Mouse (Mus musculus) spleen, adult 18-20 months (tissue): ENCODE data around the gene Rfx4.

Experiments
- DNase-seq, 2 experiments: peaks; one replicate each; pipeline ENCODE4 v3.0.0; 2022; ENCODE audit warnings: mixed read lengths in 2 of 2

Rfx4 gene

GRCm38 (mm10) chr10:84815676-84816436 is 60.0 kb downstream of the Rfx4 start:
- peak; percentile 29 for DNase-seq

- DNase-seq = no peak
Observed at GRCm38 (mm10) chr10:84817086-84817869, 61.4 kb downstream of the Rfx4 start.

- no peak for DNase-seq
Observed at GRCm38 (mm10) chr10:84819669-84820068, 63.8 kb downstream of the Rfx4 start.

- no peak for DNase-seq
Observed at GRCm38 (mm10) chr10:84820230-84820629, 64.4 kb downstream of the Rfx4 start.

- no peak for DNase-seq
Observed at GRCm38 (mm10) chr10:84822741-84823151, 66.9 kb downstream of the Rfx4 start.

GRCm38 (mm10) chr10:84823621-84824020 is 67.8 kb downstream of the Rfx4 start:
- no peak for DNase-seq

GRCm38 (mm10) chr10:84829009-84829408 is 73.1 kb downstream of the Rfx4 start:
- DNase-seq = no peak

GRCm38 (mm10) chr10:84835596-84835995 is 79.7 kb downstream of the Rfx4 start:
- DNase-seq = no peak

- DNase-seq = no peak
Observed at GRCm38 (mm10) chr10:84836104-84836503, 80.2 kb downstream of the Rfx4 start.

- DNase-seq = no peak
Observed at GRCm38 (mm10) chr10:84837355-84837754, 81.5 kb downstream of the Rfx4 start.

- DNase-seq = no peak
Observed at GRCm38 (mm10) chr10:84838850-84839473, 83.1 kb downstream of the Rfx4 start.

- DNase-seq = no peak
Observed at GRCm38 (mm10) chr10:84846638-84847037, 90.8 kb downstream of the Rfx4 start.

- DNase-seq = no peak
Observed at GRCm38 (mm10) chr10:84851981-84852979, 96.4 kb downstream of the Rfx4 start.

- no peak for DNase-seq
Observed at GRCm38 (mm10) chr10:84854059-84854458, 98.2 kb downstream of the Rfx4 start.

GRCm38 (mm10) chr10:84855466-84855865 is 99.6 kb downstream of the Rfx4 start:
- DNase-seq = no peak

- DNase-seq = no peak
Observed at GRCm38 (mm10) chr10:84858371-84858770, 102.5 kb downstream of the Rfx4 start.

- DNase-seq = no peak
Observed at GRCm38 (mm10) chr10:84858806-84859496, 103.1 kb downstream of the Rfx4 start.

GRCm38 (mm10) chr10:84859556-84860380 is 103.9 kb downstream of the Rfx4 start:
- DNase-seq = no peak

- no peak for DNase-seq
Observed at GRCm38 (mm10) chr10:84863488-84863887, 107.6 kb downstream of the Rfx4 start.

- no peak for DNase-seq
Observed at GRCm38 (mm10) chr10:84867577-84867976, 111.7 kb downstream of the Rfx4 start.

GRCm38 (mm10) chr10:84871285-84871684 is 115.4 kb downstream of the Rfx4 start:
- DNase-seq = no peak
